Mouse (Mus musculus): Measurements from ENCODE around the gene Comt. TPM values are rescaled to one million over a fixed set of nuclear protein-coding genes. Genes with fewer than 3 reads are reported as not detected.

Comt gene
- total RNA-seq, 2 experiments from 2014 or later, result 133 to 156 TPM

GRCm38 (mm10) chr16:18393595-18393994, 33.1 kb downstream of the Comt start:
- DNase-seq, result peak in 1 of 2 experiments; percentile 13
- intact Hi-C loops (cut with DNase I), result no loop called here

- intact Hi-C loops (cut with DNase I), result no loop called here
- DNase-seq, result peak; percentile 89 to 92
These were observed 33.9 kb downstream of the Comt start for GRCm38 (mm10) chr16:18392469-18393426.

- intact Hi-C loops (cut with DNase I), result no loop called here
- peak in 1 of 2 experiments; percentile 1 for DNase-seq
These were observed 34.9 kb downstream of the Comt start for GRCm38 (mm10) chr16:18391728-18392127.

- peak in 1 of 2 experiments; percentile 5 for DNase-seq
- intact Hi-C loops (cut with DNase I), result no loop called here
These were observed 35.5 kb downstream of the Comt start for GRCm38 (mm10) chr16:18391127-18391526.

GRCm38 (mm10) chr16:18390399-18390798, 36.3 kb downstream of the Comt start:
- DNase-seq, result no peak
- intact Hi-C loops (cut with DNase I), result no loop called here

- peak in 1 of 2 experiments; percentile 22 for DNase-seq
- intact Hi-C loops (cut with DNase I), result no loop called here
These were observed 37.8 kb downstream of the Comt start for GRCm38 (mm10) chr16:18388583-18389435.

GRCm38 (mm10) chr16:18387704-18388582, 38.7 kb downstream of the Comt start:
- intact Hi-C loops (cut with DNase I), result no loop called here
- DNase-seq, result peak in 1 of 2 experiments; percentile 43

- intact Hi-C loops (cut with DNase I), result no loop called here
- DNase-seq, result peak in 1 of 2 experiments; percentile 9
These were observed 39.7 kb downstream of the Comt start for GRCm38 (mm10) chr16:18386972-18387371.

GRCm38 (mm10) chr16:18386451-18386850, 40.2 kb downstream of the Comt start:
- intact Hi-C loops (cut with DNase I), result no loop called here
- DNase-seq, result peak in 1 of 2 experiments; percentile 26

- no peak for DNase-seq
- intact Hi-C loops (cut with DNase I), result loop anchor here (2.0 kb wide), 1 partner anchor 37 kb away; the partner anchor contains the start of genes Arvcf and Tango2
These were observed 41.2 kb downstream of the Comt start for GRCm38 (mm10) chr16:18385411-18385810.

GRCm38 (mm10) chr16:18384659-18385058, 42.0 kb downstream of the Comt start:
- intact Hi-C loops (cut with DNase I), result loop anchor here (2.0 kb wide), 1 partner anchor 36 kb away; the partner anchor contains the start of genes Arvcf and Tango2
- DNase-seq, result no peak

- intact Hi-C loops (cut with DNase I), result loop anchor here (2.0 kb wide), 1 partner anchor 35 kb away; the partner anchor contains the start of genes Arvcf and Tango2
- DNase-seq, result no peak
These were observed 42.4 kb downstream of the Comt start for GRCm38 (mm10) chr16:18384211-18384610.

GRCm38 (mm10) chr16:18383756-18384155, 42.9 kb downstream of the Comt start:
- DNase-seq, result no peak
- intact Hi-C loops (cut with DNase I), result loop anchor here (2.0 kb wide), 1 partner anchor 35 kb away; the partner anchor contains the start of genes Arvcf and Tango2

- peak; percentile 72 to 88 for DNase-seq
- intact Hi-C loops (cut with DNase I), result no loop called here
These were observed 43.5 kb downstream of the Comt start for GRCm38 (mm10) chr16:18383045-18383726.

GRCm38 (mm10) chr16:18381621-18382258, 44.9 kb downstream of the Comt start:
- DNase-seq, result no peak
- intact Hi-C loops (cut with DNase I), result no loop called here

- no peak for DNase-seq
- intact Hi-C loops (cut with DNase I), result no loop called here
These were observed 46.1 kb downstream of the Comt start for GRCm38 (mm10) chr16:18380495-18381063.

GRCm38 (mm10) chr16:18379338-18380001, 47.2 kb downstream of the Comt start:
- DNase-seq, result peak; percentile 62 to 64
- intact Hi-C loops (cut with DNase I), result no loop called here

- intact Hi-C loops (cut with DNase I), result no loop called here
- no peak for DNase-seq
These were observed 48.2 kb downstream of the Comt start for GRCm38 (mm10) chr16:18378489-18378888.
